Mouse (Mus musculus) hindbrain, embryonic 12.5 days (tissue): ENCODE measurements around the gene Ccdc22. TPM values are rescaled to one million over a fixed set of nuclear protein-coding genes. Genes with fewer than 3 reads are reported as not detected.

Experiments used
- ATAC-seq: fragments of 200-750 bp; cut with Nextera tagmentation; 2 replicates; pipeline ENCODE4 v1.8.0; 2017; ENCODE audit warnings: moderate TSS enrichment; ENCODE audit not compliant: low FRiP score
- H3K27ac ChIP-seq: fragments of 300-500 bp; sonication (generic); 2 replicates; pipeline ENCODE4 v1.5.1; 2016; ENCODE audit warnings: mild to moderate bottlenecking
- H3K27me3 ChIP-seq: fragments of 300-500 bp; sonication (generic); 2 replicates; pipeline ENCODE4 v1.6.1; 2016; ENCODE audit warnings: mild to moderate bottlenecking
- H3K36me3 ChIP-seq: fragments of 300-500 bp; sonication (generic); 2 replicates; pipeline ENCODE4 v1.6.1; 2016; ENCODE audit warnings: mild to moderate bottlenecking
- H3K4me1 ChIP-seq: fragments of 300-500 bp; sonication (generic); 2 replicates; pipeline ENCODE4 v1.6.1; 2016
- H3K4me2 ChIP-seq: fragments of 300-500 bp; sonication (generic); replicated peaks from 2 replicates; pipeline ENCODE4 v1.6.1; 2016; ENCODE audit warnings: mild to moderate bottlenecking
- H3K4me3 ChIP-seq: fragments of 300-500 bp; sonication (generic); 2 replicates; pipeline ENCODE4 v1.5.1; 2016; ENCODE audit warnings: mild to moderate bottlenecking
- H3K9ac ChIP-seq: fragments of 300-500 bp; sonication (generic); 2 replicates; pipeline ENCODE4 v1.6.1; 2016; ENCODE audit warnings: mild to moderate bottlenecking, moderate library complexity
- H3K9me3 ChIP-seq: fragments of 300-500 bp; sonication (generic); replicated peaks from 2 replicates; pipeline ENCODE4 v1.6.1; 2016; ENCODE audit warnings: mild to moderate bottlenecking
- WGBS: fragments of 180-500 bp; shearing (Covaris S2); methylation state at CpG from one replicate; pipeline ENCODE4 v1.1.7; 2016; 5-methylcytosine and 5-hydroxymethylcytosine counted together
- polyA plus RNA-seq: library from polyadenylated mRNA; unstranded; fragments of >200 nt; fragmentation: Nextera tagmentation; extraction: Ambion mirVana; gene quantifications from 2 replicates; pipeline ENCODE4 v1.2.1, GENCODE M21; 2016

Gene Ccdc22
- polyA plus RNA-seq, 1 experiment from 2014 or later, result 32.6 TPM

DNA sequence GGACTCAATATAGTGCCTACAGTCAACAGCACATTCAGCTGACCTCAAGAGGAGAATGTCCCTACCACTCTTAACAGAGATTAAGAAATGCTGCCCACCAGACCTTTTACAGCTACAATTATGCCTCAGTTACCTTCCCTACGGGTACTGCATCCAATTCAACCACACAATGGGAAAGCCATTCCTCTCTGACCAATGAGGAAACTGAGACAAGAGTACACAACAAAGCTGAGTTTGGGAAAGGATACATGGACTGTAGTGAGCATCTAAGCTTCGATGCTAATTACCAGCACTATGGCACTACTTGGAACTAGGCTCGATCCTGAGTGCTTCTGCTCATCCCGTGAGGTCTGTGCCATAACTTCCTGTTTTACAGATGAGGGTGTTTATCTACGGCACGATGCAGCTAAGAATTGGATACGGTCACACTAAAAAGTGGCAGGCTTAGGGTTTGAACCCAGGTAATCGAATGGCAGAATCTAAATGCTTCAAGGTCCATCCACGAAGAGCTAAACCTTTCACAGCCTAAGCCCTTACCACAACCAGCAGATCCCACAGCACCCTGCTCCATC is 33.7 kb downstream of the Ccdc22 start:
- Histone ChIP-seq H3K36me3 (no peaks in the 10 kb centered on the region), H3K27me3 (no peaks in the 10 kb centered on the region), H3K4me3 (no peak overlapping the region), H3K4me1 (peaks cover 16% of the 10 kb centered on the region), H3K4me2 (no peak overlapping the region), H3K9ac (no peak overlapping the region), H3K9me3 (no peaks in the 10 kb centered on the region; the same call in 1 of the 2 replicates), H3K27ac (no peak overlapping the region)
- ATAC-seq, result no peak
- WGBS, result 95% methylated on average over 9 of the region's 9 CpGs

DNA sequence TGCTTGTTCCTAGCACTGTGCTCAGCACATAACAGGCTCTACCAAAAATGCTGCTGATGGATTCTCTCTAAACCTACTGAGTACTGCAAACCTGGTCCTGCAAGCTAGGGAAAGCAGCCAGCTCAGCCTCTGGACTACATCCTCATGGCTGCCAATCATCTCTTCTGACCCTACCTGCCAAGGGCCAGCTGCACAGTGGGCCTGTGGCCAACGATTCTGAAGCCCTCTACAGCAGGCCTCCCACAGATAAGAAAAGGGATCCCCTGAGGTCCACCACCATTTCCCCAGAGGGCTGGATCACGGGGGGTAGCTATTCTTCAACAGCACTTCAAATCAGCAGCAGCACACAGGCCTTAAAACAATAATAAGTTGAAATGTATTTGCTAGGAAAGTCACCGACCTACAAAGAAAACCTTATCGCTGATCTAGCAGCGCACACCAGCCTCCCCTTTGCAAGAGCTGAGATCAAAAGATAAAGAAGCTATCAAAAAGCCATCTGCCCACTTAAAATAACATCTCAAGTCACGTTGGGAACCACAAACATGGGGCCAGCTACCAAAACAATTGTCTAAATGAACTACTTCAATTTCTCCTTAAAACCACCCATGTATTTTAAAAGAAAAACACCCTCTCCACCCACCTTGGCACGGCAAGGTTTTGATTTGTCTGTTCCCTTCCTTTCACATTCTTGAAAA is 34.7 kb downstream of the Ccdc22 start:
- Histone ChIP-seq H3K9ac (no peak overlapping the region), H3K27me3 (no peaks in the 10 kb centered on the region), H3K4me3 (no peak overlapping the region), H3K9me3 (no peaks in the 10 kb centered on the region; the same call in 1 of the 2 replicates), H3K4me2 (no peak overlapping the region), H3K4me1 (peaks cover 16% of the 10 kb centered on the region), H3K36me3 (no peaks in the 10 kb centered on the region), H3K27ac (no peak overlapping the region)
- no peak for ATAC-seq
- 63% methylated on average over 7 of the region's 7 CpGs for WGBS

DNA sequence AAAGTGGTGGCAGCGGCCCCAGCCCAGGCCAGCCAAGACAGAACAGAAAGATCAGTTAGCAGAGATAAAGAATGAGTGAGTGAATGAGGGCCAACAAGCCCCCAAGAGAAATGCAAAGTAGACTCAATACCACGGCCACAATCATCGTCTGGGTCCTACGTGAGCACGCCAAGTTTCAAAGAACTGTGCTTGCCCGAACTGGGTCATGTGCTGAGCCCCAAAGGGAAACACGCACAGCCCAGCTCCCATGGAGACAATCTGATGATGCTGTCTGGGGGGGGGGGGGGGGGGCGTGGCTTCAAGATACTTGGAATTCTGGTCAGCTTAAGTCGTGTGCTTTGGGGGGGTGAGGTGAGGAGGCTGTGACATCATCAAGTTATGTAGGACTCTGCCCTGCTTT is 37.8 kb downstream of the Ccdc22 start:
- Histone ChIP-seq H3K36me3 (no peaks in the 10 kb centered on the region), H3K4me1 (peaks cover 6% of the 10 kb centered on the region), H3K9ac (no peak overlapping the region), H3K4me3 (no peak overlapping the region), H3K27me3 (no peaks in the 10 kb centered on the region), H3K27ac (no peak overlapping the region), H3K9me3 (no peaks in the 10 kb centered on the region), H3K4me2 (no peak overlapping the region)
- 80% methylated on average over 9 of the region's 9 CpGs for WGBS
- no peak for ATAC-seq

DNA sequence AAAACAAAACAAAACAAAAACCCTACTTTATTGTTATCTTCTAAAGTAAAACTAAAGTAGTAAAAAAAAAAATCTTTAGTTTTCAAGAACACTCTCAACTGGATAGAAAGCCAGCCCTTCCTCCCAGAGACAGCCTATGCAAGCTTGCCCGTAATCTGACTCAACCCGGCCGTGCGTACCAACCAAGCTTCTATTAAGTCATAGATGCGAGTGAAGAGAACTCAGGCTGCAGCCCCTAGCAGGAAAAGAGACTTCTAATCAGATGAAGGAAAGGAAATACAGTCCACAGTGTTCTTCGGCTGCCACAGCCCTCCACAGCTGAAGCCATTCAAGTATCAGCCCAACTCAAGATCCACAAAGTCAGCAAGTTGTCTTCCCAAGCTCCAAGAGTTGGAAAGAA is 39.0 kb downstream of the Ccdc22 start:
- no peak for ATAC-seq
- Histone ChIP-seq H3K27ac (no peak overlapping the region), H3K4me3 (no peak overlapping the region), H3K27me3 (no peaks in the 10 kb centered on the region), H3K4me1 (0 out of 2 replicates have a peak, but pooled peaks cover 4% of the 10 kb centered on the region), H3K4me2 (no peak overlapping the region), H3K9ac (no peak overlapping the region), H3K36me3 (no peaks in the 10 kb centered on the region), H3K9me3 (no peaks in the 10 kb centered on the region)
- 90% methylated on average over 6 of the region's 6 CpGs for WGBS

DNA sequence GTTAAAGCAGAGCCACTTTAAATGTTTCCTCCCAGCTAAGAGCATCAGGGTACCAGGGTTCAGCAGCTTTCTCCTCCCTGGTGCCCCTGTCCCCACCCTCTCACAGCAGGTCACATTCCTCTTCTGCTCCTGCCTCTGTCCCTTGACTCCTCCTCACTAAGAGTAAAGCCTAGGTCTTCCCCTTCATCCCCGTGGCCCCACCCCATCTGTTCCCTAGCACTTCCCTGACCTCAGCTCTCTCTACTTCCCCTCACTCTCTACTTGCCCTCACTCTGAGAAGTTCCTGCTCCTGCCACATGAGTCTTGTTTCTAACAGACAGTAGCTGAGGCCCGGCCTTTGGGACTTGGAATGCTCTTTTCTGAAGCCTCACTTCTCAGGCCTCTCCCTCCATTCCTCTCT is 42.2 kb downstream of the Ccdc22 start:
- no peaks in the 10 kb centered on the region for H3K9me3 ChIP-seq
- 21% methylated on average over 2 of the region's 2 CpGs for WGBS
- no peak overlapping the region for H3K4me3 ChIP-seq
- 0 out of 2 replicates have a peak, but pooled peaks cover 6% of the 10 kb centered on the region for H3K36me3 ChIP-seq
- no peak overlapping the region for H3K4me2 ChIP-seq
- no peak for ATAC-seq
- no peak overlapping the region for H3K9ac ChIP-seq
- H3K27ac ChIP-seq, result no peak overlapping the region
- no peaks in the 10 kb centered on the region for H3K4me1 ChIP-seq
- no peaks in the 10 kb centered on the region for H3K27me3 ChIP-seq

DNA sequence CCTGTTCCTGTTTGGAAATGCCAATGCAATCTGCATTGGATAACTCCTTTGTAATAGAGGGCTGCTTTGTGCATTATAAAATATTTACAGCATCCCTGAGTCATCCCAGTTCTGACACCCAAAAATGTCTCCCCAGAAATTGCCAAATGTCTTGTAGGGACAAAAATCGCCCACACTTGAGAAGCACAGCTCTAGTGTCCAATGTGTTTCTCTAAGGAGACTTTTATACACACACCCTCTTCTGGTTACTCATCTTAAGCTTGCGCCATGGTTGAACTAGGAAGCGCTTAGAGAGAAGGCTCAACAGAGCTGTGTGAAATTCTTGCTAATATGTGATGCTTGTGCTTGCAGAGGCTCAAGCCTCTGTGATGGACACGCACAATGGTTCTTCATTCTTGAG is 51.8 kb downstream of the Ccdc22 start:
- Histone ChIP-seq H3K4me2 (no peak overlapping the region), H3K27me3 (no peaks in the 10 kb centered on the region), H3K4me3 (no peak overlapping the region), H3K9ac (no peak overlapping the region), H3K4me1 (no peaks in the 10 kb centered on the region), H3K36me3 (no peaks in the 10 kb centered on the region), H3K9me3 (no peaks in the 10 kb centered on the region), H3K27ac (no peak overlapping the region)
- WGBS, result 84% methylated on average over 4 of the region's 4 CpGs
- no peak for ATAC-seq

Other genes with a start within 250 kb of the Ccdc22 start
- 2.0 and 2.6 TPM in 2 replicates for gene Usp27x, start 229.7 kb downstream of the Ccdc22 start, polyA plus RNA-seq
- gene Foxp3, start 31.9 kb downstream of the Ccdc22 start, polyA plus RNA-seq, result 0.30 TPM in 1 of 2 replicates, not detected in the other
- 4.9 and 5.1 TPM in 2 replicates for gene Ppp1r3f, start 31.2 kb downstream of the Ccdc22 start, polyA plus RNA-seq
- 0.08 and 0.14 TPM in 2 replicates for gene Cacna1f, start 1.6 kb upstream of the Ccdc22 start, polyA plus RNA-seq
- 44.3 and 47.2 TPM in 2 replicates for gene Syp, start 33.0 kb upstream of the Ccdc22 start, polyA plus RNA-seq
- gene Prickle3, start 51.7 kb upstream of the Ccdc22 start, polyA plus RNA-seq, result 3.1 TPM in 2 replicates
- gene Plp2, start 65.9 kb upstream of the Ccdc22 start, polyA plus RNA-seq, result 39.3 and 44.7 TPM in 2 replicates
- 0.50 TPM in 1 of 2 replicates, not detected in the other for gene Magix, start 75.7 kb upstream of the Ccdc22 start, polyA plus RNA-seq
- gene Gpkow, start 91.6 kb upstream of the Ccdc22 start, polyA plus RNA-seq, result 45.5 and 46.4 TPM in 2 replicates
- gene Wdr45, start 108.8 kb upstream of the Ccdc22 start, polyA plus RNA-seq, result 23.6 and 30.0 TPM in 2 replicates
- gene Gm45208, start 116.7 kb upstream of the Ccdc22 start, polyA plus RNA-seq, result 1.7 TPM in 1 of 2 replicates, not detected in the other
- gene Praf2, start 122.9 kb upstream of the Ccdc22 start, polyA plus RNA-seq, result 86.0 and 88.5 TPM in 2 replicates
- 34.5 and 37.7 TPM in 2 replicates for gene Ccdc120, start 145.4 kb upstream of the Ccdc22 start, polyA plus RNA-seq
- gene Tfe3, start 157.0 kb upstream of the Ccdc22 start, polyA plus RNA-seq, result 33.9 and 34.8 TPM in 2 replicates
- gene Gripap1, start 184.2 kb upstream of the Ccdc22 start, polyA plus RNA-seq, result 72.5 and 79.2 TPM in 2 replicates
- gene Kcnd1, start 216.8 kb upstream of the Ccdc22 start, polyA plus RNA-seq, result 1.1 and 2.0 TPM in 2 replicates
- gene Otud5, start 235.8 kb upstream of the Ccdc22 start, polyA plus RNA-seq, result 60.8 and 72.2 TPM in 2 replicates